Mouse (Mus musculus): ENCODE measurements around the gene Zfp64.

Gene Zfp64

DNA sequence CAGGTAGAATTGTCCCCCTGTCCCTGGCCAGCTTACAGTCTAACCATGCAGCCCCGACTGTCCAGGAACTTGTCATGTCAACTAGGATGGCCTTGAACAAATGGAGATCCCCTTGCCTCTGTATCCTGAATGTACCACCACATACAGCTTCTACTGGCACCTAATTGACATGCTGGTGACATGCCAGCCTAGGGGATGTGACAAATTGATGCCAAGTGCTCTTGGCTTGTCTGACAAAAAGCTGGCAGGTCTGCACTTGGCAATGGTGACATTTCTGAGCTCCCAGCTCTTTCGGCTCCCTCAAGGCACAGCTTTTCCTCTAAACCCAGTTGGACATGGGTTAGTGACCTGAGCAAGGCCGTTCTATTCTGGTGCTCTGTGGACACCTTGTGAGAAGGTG lies 106.8 kb downstream of the Zfp64 start:
- DNase-seq (ENCODE audit: low spot score), result no peak

DNA sequence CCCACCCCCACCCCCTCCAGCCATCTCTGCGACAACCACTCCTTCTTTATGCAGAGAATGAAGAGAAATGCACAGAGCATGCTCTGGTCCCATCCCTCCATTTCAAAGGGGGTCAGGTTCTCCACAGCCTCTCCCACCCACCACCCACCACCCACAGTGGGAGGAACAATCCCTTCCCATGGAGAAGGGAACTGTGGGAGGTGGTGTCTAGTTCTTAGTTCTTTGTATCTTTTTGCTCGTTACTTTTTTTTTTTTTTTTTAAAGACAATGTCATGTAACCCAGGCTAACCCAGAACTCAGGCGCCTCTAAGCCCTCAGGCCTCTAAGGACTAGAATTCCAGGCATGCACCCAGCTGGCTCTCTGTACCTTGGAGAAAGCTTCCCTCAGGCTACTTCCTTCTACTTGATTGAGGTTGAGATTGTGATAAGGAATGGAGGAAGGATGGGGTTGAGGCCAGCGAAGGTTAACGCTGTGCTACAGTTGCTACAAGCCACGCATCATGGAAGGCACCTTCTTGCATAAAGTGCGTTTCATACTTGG lies 109.1 kb downstream of the Zfp64 start:
- DNase-seq (ENCODE audit: low spot score), result no peak
